Mouse (Mus musculus): ENCODE data around the gene Rab30. TPM values are rescaled to one million over a fixed set of nuclear protein-coding genes. Genes with fewer than 3 reads are reported as not detected.
A peak's percentile ranks its signal among the peaks of the same experiment; 100 is the strongest.
"Not testable (repeated sequence)": the region's sequence is repeated elsewhere in the genome, so short reads cannot be mapped to it uniquely, and the experiment has no call there.

The Rab30 gene
- total RNA-seq (2021) = 10 to 100 TPM in 1 of 2 experiments, 1 to 10 TPM in 1; 8.8 to 24.1 TPM

GRCm38 (mm10) chr7:92741152-92741860, at the start of gene Rab30:
Gene Rab30, plus strand, starts transcription at chr7:92741603.
- DNase-seq = peak; percentile 81 to 90
- intact Hi-C loops (cut with DNase I) = loop anchor here (2.0 to 10.0 kb wide), 6 partner anchors 73 to 343 kb away; partner anchors contain the start of genes Ankrd42, Ccdc90b, Ddias and Pcf11

GRCm38 (mm10) chr7:92696395-92696794, 45.0 kb upstream of the Rab30 start:
- intact Hi-C loops (cut with DNase I) = no loop called here
- DNase-seq = no peak

- intact Hi-C loops (cut with DNase I) = no loop called here
- DNase-seq = no peak
Observed at GRCm38 (mm10) chr7:92698770-92699169, 42.6 kb upstream of the Rab30 start.

DNA sequence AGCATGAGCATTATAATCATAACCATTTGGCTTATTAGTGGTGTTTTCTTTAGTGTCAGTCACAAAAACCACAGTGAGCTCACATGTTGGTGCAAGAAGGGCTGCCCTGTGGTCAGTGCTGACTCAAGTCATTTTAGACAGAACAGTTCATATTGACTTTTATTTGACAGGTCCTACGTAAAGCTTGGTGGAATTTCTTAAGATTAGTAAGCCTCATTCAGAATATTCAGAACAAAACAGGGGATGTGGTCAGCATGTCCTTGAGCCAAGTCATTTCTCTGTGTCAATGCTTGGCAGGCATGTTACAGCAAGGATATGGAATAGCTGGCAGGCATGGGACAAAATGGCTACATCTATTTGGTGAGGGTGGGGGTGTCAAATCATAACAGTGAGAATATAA, 37.7 kb upstream of the Rab30 start:
- intact Hi-C loops (cut with DNase I) = no loop called here
- DNase-seq = no peak

DNA sequence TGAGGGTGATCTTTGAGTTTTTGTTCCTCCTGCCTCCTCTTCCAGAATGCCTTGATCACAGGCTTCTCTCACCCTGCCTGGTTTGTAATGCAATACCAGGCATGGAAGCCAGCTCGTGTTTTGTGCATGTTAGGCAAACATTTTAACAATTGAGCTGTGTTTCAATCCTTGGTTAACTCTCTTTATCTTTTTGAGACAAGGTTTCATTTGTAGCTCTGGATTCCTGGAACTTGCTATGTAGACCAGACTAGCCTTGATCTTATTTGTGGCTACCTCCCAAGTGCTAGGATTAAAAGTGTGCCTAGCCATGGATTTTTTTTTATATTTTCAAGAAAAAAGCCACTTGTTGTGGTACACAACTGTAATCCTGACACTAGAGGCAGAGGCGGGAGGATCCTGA, 35.9 kb upstream of the Rab30 start:
- no peak for DNase-seq
- intact Hi-C loops (cut with DNase I) = no loop called here

- intact Hi-C loops (cut with DNase I) = no loop called here
- DNase-seq = no peak
Observed at GRCm38 (mm10) chr7:92706711-92707110, 34.7 kb upstream of the Rab30 start.

DNA sequence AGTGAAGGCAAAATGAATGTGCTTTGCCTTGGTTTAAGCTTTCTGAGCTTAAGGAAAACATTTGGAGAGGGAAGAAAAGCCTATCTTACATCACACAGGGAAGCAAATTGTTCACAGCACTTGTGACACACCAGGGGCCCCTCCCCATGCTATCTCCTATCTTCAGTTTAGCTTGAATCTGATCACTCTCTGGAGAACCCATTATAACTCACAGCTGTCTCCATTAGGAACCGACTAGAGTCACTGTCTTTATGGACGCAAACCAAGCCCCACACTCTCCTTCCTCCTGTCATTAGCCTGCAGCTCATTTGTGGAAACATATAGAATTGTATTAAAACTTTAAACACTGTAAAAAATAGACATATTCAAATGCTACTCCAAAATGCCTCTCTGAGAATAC, 31.8 kb upstream of the Rab30 start:
- intact Hi-C loops (cut with DNase I) = no loop called here

GRCm38 (mm10) chr7:92711593-92711992, 29.8 kb upstream of the Rab30 start:
- no peak for DNase-seq
- intact Hi-C loops (cut with DNase I) = no loop called here

More for the DNA sequence above, 31.8 kb upstream of the Rab30 start:
- no peak for DNase-seq

GRCm38 (mm10) chr7:92715055-92715454, 26.3 kb upstream of the Rab30 start:
- intact Hi-C loops (cut with DNase I) = no loop called here
- no peak for DNase-seq

DNA sequence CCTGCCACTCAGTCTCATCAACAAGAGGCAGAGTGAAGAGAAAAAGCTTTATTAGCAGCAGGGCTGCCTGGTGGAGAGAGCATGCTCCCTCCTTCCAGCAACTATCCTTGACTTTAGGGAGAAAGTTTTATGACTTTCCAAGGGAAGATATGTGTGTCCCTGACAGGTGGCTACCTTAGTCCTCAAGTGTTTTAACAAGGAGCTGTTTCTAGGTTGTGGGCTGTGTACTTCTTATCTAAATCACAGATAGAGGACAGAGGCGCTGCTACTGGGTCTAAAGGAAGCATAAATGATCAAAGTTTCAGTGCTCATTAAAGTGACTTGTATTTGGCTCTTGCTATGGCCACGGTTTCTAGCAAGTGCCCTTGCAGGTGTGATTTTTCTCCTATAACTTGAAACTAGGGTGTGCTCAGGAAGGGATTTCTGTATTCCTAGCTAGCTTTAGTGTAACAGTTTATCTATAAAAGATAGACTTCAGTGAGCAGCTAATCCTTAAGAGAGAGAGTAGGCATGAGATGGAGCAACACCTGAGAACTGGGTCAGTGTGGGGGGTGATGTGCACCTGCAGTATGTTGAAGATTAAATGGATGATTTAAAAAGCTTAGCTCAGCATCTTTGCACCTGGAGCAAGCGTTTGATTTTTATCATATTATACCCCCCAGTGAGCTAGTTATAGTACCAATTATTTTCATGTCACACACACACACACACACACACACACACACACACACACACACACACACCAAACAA, 21.1 kb upstream of the Rab30 start:
- intact Hi-C loops (cut with DNase I) = no loop called here
- DNase-seq = no peak

DNA sequence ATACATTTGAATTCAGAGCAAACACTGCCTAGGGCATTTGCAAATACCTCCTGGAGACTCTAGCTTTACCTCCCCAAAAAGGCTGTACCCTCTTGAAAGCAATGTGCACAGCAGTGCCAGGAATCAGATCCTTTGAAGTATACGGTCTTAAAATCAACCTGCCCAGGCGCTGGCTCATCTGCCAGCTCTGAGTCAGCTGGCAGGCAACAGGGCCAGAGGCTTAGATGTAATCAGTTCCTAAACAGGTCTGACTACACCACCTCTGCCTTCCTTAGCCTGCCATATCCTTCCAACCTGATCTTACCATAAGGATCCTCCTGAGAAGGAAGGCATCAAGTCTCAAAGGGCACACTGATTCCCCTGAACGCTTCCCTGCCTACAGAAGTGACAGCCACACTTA, 17.7 kb upstream of the Rab30 start:
- no peak for DNase-seq
- intact Hi-C loops (cut with DNase I) = no loop called here

GRCm38 (mm10) chr7:92724261-92724660, 17.1 kb upstream of the Rab30 start:
- no peak for DNase-seq

DNA sequence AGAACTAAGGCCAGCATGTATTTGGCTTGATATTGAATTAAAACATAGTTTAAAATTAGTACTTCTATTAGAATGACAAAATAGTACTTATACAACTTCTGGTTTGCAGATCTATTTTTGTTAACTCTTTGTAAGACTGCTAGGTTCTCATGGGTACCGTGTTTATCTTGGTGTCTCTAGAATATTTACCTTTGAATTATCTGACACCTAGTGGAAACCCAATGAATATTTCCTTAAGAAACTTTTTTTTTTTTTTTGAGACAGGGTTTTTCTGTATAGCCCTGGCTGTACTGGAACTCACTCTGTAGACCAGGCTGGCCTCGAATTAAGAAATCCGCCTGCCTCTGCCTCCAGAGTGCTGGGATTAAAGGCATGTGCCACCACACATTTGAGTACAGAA, 11.8 kb upstream of the Rab30 start:
- DNase-seq; intact Hi-C loops (cut with DNase I): not testable (repeated sequence)

More at GRCm38 (mm10) chr7:92724261-92724660, 17.1 kb upstream of the Rab30 start:
- intact Hi-C loops (cut with DNase I) = no loop called here

- intact Hi-C loops (cut with DNase I) = no loop called here
- no peak for DNase-seq
Observed at GRCm38 (mm10) chr7:92730465-92730864, 10.9 kb upstream of the Rab30 start.

DNA sequence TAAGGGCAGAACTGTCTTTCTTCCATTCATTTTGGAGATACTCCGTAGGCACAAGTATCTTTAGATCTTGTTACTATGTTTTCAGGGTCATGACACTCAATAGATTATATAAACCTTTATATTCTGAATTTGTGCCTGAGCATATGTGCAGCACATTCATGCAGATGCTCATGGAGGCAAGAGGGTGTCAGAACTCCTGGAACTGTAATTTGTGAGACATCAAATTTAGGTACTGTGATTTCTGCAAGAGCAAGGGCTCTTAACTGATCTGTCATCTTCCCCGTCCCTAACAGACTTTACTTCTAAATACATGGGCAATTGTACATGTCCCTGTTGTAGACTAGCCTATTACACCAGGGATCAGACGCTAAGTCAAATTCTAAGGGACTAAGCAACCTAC, 10.4 kb upstream of the Rab30 start:
- DNase-seq = no peak
- intact Hi-C loops (cut with DNase I) = no loop called here

- intact Hi-C loops (cut with DNase I) = no loop called here
- no peak for DNase-seq
Observed at GRCm38 (mm10) chr7:92732136-92732535, 9.3 kb upstream of the Rab30 start.

- DNase-seq = no peak
- intact Hi-C loops (cut with DNase I) = no loop called here
Observed at GRCm38 (mm10) chr7:92737560-92737959, 3.8 kb upstream of the Rab30 start.

DNA sequence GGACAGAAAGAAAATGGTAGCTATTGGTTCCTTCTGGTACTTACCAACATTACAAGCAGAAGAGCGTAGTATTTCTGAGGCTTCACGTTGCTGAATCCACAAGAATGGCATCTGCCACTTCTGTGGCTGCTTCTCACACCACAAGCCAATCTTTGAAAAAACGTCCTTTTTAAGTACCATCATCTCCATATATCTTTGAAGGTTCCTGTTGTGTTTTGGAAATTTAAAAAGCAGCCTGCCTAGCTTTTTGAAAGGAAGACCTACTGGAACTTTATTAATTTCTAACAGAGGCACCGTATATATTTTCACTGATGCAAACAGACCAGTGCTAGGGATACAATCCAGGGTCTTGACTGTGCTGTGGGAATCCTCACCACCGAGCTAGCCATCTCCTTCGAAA, 1.4 kb upstream of the Rab30 start:
- DNase-seq = no peak
- intact Hi-C loops (cut with DNase I) = loop anchor here (2.0 to 10.0 kb wide), 6 partner anchors 71 to 345 kb away; partner anchors contain the start of genes Ankrd42, Ccdc90b, Ddias and Pcf11

- intact Hi-C loops (cut with DNase I) = loop anchor here (2.0 to 10.0 kb wide), 6 partner anchors 72 to 344 kb away; partner anchors contain the start of genes Ankrd42, Ccdc90b, Ddias and Pcf11
- DNase-seq = no peak
Observed at GRCm38 (mm10) chr7:92740411-92741115, 840 bp upstream of the Rab30 start.

- intact Hi-C loops (cut with DNase I) = loop anchor here (2.0 to 10.0 kb wide), 6 partner anchors 73 to 343 kb away; partner anchors contain the start of genes Ankrd42, Ccdc90b, Ddias and Pcf11
- DNase-seq = peak in 1 of 2 experiments; percentile 52
Observed at GRCm38 (mm10) chr7:92741861-92742249, 452 bp downstream of the Rab30 start.

DNA sequence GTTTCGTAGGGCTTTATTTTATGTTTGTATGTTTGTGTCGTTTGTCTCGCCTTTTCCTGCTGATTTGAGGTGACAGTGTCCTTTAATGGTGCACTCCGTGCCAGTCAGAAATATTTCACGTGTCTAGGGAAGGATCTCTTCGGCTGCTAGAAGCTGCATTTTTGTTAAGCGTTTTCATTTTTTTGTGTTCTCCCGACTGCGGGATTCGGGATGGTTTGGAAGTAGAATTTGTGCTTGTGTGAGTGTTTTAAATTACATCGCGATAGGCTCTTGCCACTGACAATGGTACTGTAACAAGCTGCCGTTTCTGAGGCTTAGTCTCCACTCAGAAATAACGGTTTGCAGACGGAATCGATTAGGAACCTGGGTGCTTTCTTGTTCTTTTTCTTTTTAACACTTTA, 938 bp downstream of the Rab30 start:
- intact Hi-C loops (cut with DNase I) = loop anchor here (5.0 to 10.0 kb wide), 5 partner anchors 85 to 342 kb away; partner anchors contain the start of genes Ankrd42, Ccdc90b, Ddias and Prcp
- no peak for DNase-seq
